22 mouse cellular contexts compared by ENCODE assay signal in the genomic region with DNA sequence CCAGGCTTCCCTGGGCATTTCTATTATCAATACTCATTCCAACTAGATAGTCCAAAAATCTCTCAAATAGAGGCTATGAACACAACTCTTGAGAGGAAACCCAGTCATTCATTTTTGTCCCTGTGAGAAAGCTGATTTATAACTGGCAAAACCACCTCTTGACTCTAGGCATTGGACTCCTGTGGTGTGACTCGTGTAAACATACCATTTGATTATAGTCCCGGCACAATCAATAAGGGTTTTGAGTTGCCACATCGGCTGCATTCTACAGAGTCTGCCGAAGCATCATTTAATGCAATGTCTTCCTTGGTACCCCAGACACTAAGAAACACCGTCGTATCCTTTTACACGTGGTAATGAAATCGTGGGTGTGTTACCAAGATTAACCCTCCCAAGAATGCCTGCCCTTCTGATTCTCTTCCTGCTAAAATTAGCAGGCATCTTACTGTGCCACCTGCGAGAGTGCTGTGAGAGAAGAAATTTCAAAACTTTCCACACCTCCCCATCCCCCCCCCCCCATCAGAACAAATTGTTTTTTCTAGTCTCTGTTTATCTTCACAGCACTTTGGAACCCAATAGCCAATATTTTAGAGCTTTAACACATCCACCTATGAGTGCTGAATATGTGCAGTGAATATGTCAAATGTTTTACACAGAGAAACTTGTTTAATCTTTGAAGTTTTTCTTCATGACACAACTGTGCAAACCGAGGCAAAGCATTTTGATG. TPM values are rescaled to one million over a fixed set of nuclear protein-coding genes. Genes with fewer than 3 reads are reported as not detected.
A peak's percentile ranks its signal among the peaks of the same experiment; 100 is the strongest.
DNase-seq lines count a peak whose midpoint lies in the region; ATAC-seq and TF ChIP-seq lines count a peak whose summit lies in the region.
"Had no signal": no experiment of that assay in that cellular context is flagged by ENCODE, and none has a peak within 500 bp of the region (broad histone marks: within the 10 kb centered on the region; RNA-seq: fewer than 3 reads in every experiment).

No protein-coding gene starts in this region.

- TF ChIP-seq EP300 in liver, postnatal 0 days (IDR thresholded peaks at IDR 0.05; ENCODE audit: low read depth), result 0 out of 2 replicates have a peak, but pooled peaks have one; percentile 31

- H3K9ac ChIP-seq in heart, embryonic 11.5 days (ENCODE audit: low read depth, low read length), result no peak overlapping the region
- no peak overlapping the region for H3K9ac ChIP-seq in liver, adult 2 months (ENCODE audit: low read depth, low read length)
- no peak overlapping the region for H3K9ac ChIP-seq in liver, postnatal 0 days (replicated peaks)
- no peak overlapping the region for H3K9ac ChIP-seq in liver, embryonic 12.5 days

- H3K27ac ChIP-seq in heart, embryonic 11.5 days (ENCODE audit: low read depth, low read length), result no peak overlapping the region
- H3K27ac ChIP-seq in liver, adult 2 months (replicated peaks; ENCODE audit: insufficient read depth, low read depth, low read length), result peak overlapping the region; percentile 61
- H3K27ac ChIP-seq in liver, postnatal 0 days (ENCODE audit: low read depth), result peak overlapping the region; percentile 71
- H3K27ac ChIP-seq in liver, embryonic 12.5 days, result no peak overlapping the region

- peaks cover 13% of the 10 kb centered on the region; the same call in 1 of the 2 replicates for H3K79me2 ChIP-seq in liver, adult 2 months (ENCODE audit: control insufficient read depth, insufficient read depth, low read length)

- H3K4me3 ChIP-seq in heart, embryonic 11.5 days (ENCODE audit: low read depth, low read length), result no peak overlapping the region
- H3K4me3 ChIP-seq in liver, adult 2 months (ENCODE audit: insufficient read depth, low read depth, low read length), result no peak overlapping the region
- H3K4me3 ChIP-seq in liver, postnatal 0 days (ENCODE audit: low read depth, low read length), result no peak overlapping the region
- H3K4me3 ChIP-seq in liver, embryonic 12.5 days, result no peak overlapping the region

- ATAC-seq in heart, embryonic 11.5 days (replicated peaks; ENCODE audit: insufficient number of reproducible peaks, low FRiP score, low TSS enrichment), result no peak
- peak; percentile 86 for ATAC-seq in liver, postnatal 0 days
- ATAC-seq in liver, embryonic 12.5 days, result no peak
- ATAC-seq: activated CD4-positive, CD25-positive, alpha-beta regulatory T cell, adult 4 months; CD4-positive, CD25-positive, alpha-beta regulatory T cell, adult 4 months; Patski had no signal

- TF ChIP-seq CTCF in liver, adult 2 months (IDR thresholded peaks at IDR 0.05; ENCODE audit: low read depth, low read length), result no peak
- TF ChIP-seq CTCF in liver, postnatal 0 days (IDR thresholded peaks at IDR 0.05; ENCODE audit: low read depth), result no peak

- no peak for TF ChIP-seq POLR2A in liver, adult 2 months (IDR thresholded peaks at IDR 0.05; ENCODE audit: extremely low read depth, insufficient read depth, low read length)

- H3K9me3 ChIP-seq in heart, embryonic 11.5 days (replicated peaks; ENCODE audit: control insufficient read depth, low read length), result no peaks in the 10 kb centered on the region
- no peaks in the 10 kb centered on the region for H3K9me3 ChIP-seq in liver, postnatal 0 days (ENCODE audit: low read length)
- H3K9me3 ChIP-seq in liver, embryonic 12.5 days (replicated peaks), result no peaks in the 10 kb centered on the region

- H3K36me3 ChIP-seq in heart, embryonic 11.5 days (ENCODE audit: control insufficient read depth, insufficient read depth, low read length), result no peaks in the 10 kb centered on the region
- H3K36me3 ChIP-seq in liver, adult 2 months (ENCODE audit: control insufficient read depth, insufficient read depth, low read length), result peaks cover 2% of the 10 kb centered on the region; the same call in 1 of the 2 replicates
- no peaks in the 10 kb centered on the region for H3K36me3 ChIP-seq in liver, postnatal 0 days (replicated peaks; ENCODE audit: insufficient read depth, low read length)
- no peaks in the 10 kb centered on the region for H3K36me3 ChIP-seq in liver, embryonic 12.5 days
- H3K36me3 ChIP-seq: G1E had no signal

- H3K4me1 ChIP-seq in heart, embryonic 11.5 days (ENCODE audit: control insufficient read depth, insufficient read depth, low read length), result no peaks in the 10 kb centered on the region
- peaks cover 10% of the 10 kb centered on the region for H3K4me1 ChIP-seq in liver, adult 2 months (ENCODE audit: control insufficient read depth, insufficient read depth, low read length)
- H3K4me1 ChIP-seq in liver, postnatal 0 days (ENCODE audit: insufficient read depth), result peaks cover 3% of the 10 kb centered on the region; the same call in 1 of the 2 replicates
- H3K4me1 ChIP-seq in liver, embryonic 12.5 days, result no peaks in the 10 kb centered on the region

- DNase-seq in heart, adult 11 months, result peak; percentile 42
- peak; percentile 83 for DNase-seq in liver, adult 2 months (ENCODE audit: extremely low read depth, low read depth, low spot score)
- DNase-seq in liver, result no peak
- DNase-seq in liver, postnatal 0 days, result no peak
- DNase-seq: adrenal gland, adult 2 months; adrenal gland, adult 8-10 months; adrenal gland, postnatal 10 days; adrenal gland, postnatal 14 days; adrenal gland, postnatal 25 days; adrenal gland, postnatal 36 days; B cell, adult 2 months; cerebellum, adult 11 months; cerebellum, adult 11-12 months; cerebellum, adult 18-20 months had no signal

- WGBS in heart, embryonic 11.5 days (ENCODE audit: insufficient replicate concordance), result 70% methylated on average over 10 of the region's 10 CpGs
- 24% methylated on average over 10 of the region's 10 CpGs for WGBS in liver, adult 2 months
- WGBS in liver, postnatal 0 days (ENCODE audit: insufficient replicate concordance), result 55% methylated on average over 10 of the region's 10 CpGs
- 56% methylated on average over 10 of the region's 10 CpGs for WGBS in liver, embryonic 12.5 days (ENCODE audit: insufficient replicate concordance)

- H3K4me2 ChIP-seq in heart, embryonic 11.5 days, result no peak overlapping the region
- H3K4me2 ChIP-seq in liver, postnatal 0 days (ENCODE audit: low read depth, low read length), result no peak overlapping the region
- H3K4me2 ChIP-seq in liver, embryonic 12.5 days, result no peak overlapping the region

- H3K27me3 ChIP-seq in heart, embryonic 11.5 days (ENCODE audit: control insufficient read depth, insufficient read depth, low read length), result no peaks in the 10 kb centered on the region
- H3K27me3 ChIP-seq in liver, adult 2 months (ENCODE audit: control insufficient read depth, insufficient read depth, low read length), result no peaks in the 10 kb centered on the region
- no peaks in the 10 kb centered on the region for H3K27me3 ChIP-seq in liver, postnatal 0 days (ENCODE audit: insufficient read depth, low read length)
- no peaks in the 10 kb centered on the region for H3K27me3 ChIP-seq in liver, embryonic 12.5 days (replicated peaks)
- H3K27me3 ChIP-seq: CH12.LX, Patski had no signal

RNA-seq across cellular contexts. Expression of a gene that starts 22.3 kb away (rescaled TPM):
- polyA plus RNA-seq in heart, embryonic 11.5 days (2014; fragmentation: Nextera tagmentation; extraction: Ambion mirVana), result 1.8 and 2.4 TPM in 2 replicates
- total RNA-seq in liver, adult 2 months (2014; rRNA removed), result 4.6 and 5.9 TPM in 2 replicates
- 0.26 and 0.50 TPM in 2 replicates for polyA plus RNA-seq in liver, adult 2 months (2012; rRNA removed)
- 0.89 and 1.2 TPM in 2 replicates for polyA plus RNA-seq in liver, postnatal 0 days (2015; fragmentation: Nextera tagmentation; extraction: Ambion mirVana)
- 0.81 TPM in 2 replicates for polyA plus RNA-seq in liver, embryonic 12.5 days (2016; fragmentation: Nextera tagmentation; extraction: Ambion mirVana)
- total RNA-seq: MEL had no signal
- polyA plus RNA-seq: activated CD4-positive, CD25-positive, alpha-beta regulatory T cell, adult 4 months; CD4-positive, CD25-positive, alpha-beta regulatory T cell, adult 4 months; G1E had no signal

RNA-seq across cellular contexts. Expression of a gene that starts 39.4 kb away (rescaled TPM):
- polyA plus RNA-seq in heart, embryonic 11.5 days (2014; fragmentation: Nextera tagmentation; extraction: Ambion mirVana), result 28.1 and 31.1 TPM in 2 replicates
- 45.2 and 47.9 TPM in 2 replicates for total RNA-seq in liver, adult 2 months (2014; rRNA removed)
- 14.3 and 17.4 TPM in 2 replicates for polyA plus RNA-seq in liver, adult 2 months (2012; rRNA removed)
- 35.5 and 41.5 TPM in 2 replicates for polyA plus RNA-seq in liver, postnatal 0 days (2015; fragmentation: Nextera tagmentation; extraction: Ambion mirVana)
- 8.8 and 9.0 TPM in 2 replicates for polyA plus RNA-seq in liver, embryonic 12.5 days (2016; fragmentation: Nextera tagmentation; extraction: Ambion mirVana)
- total RNA-seq: MEL had no signal
- polyA plus RNA-seq: activated CD4-positive, CD25-positive, alpha-beta regulatory T cell, adult 4 months; CD4-positive, CD25-positive, alpha-beta regulatory T cell, adult 4 months; G1E had no signal

Comparison
In these comparisons a context has a peak if more than half of its experiments do, and no peak if none do; other contexts are left out.
1. DNase-seq: peak in heart, adult 11 months (single experiment) and liver, adult 2 months (single experiment); none in liver (single experiment) and liver, postnatal 0 days (single experiment).
2. H3K27ac ChIP-seq: peak in liver, adult 2 months (single experiment) and liver, postnatal 0 days (single experiment); none in heart, embryonic 11.5 days (single experiment) and liver, embryonic 12.5 days (single experiment).